Mouse (Mus musculus): ENCODE measurements at regions not wholly inside any gene's neighbourhood (a gene's known extent, or its start where the extent isn't known, plus 50 kb on each side); places are given as distances from the start of the nearest gene placed in this dataset.
"Not testable (repeated sequence)": the region's sequence is repeated elsewhere in the genome, so short reads cannot be mapped to it uniquely, and the experiment has no call there.

DNA sequence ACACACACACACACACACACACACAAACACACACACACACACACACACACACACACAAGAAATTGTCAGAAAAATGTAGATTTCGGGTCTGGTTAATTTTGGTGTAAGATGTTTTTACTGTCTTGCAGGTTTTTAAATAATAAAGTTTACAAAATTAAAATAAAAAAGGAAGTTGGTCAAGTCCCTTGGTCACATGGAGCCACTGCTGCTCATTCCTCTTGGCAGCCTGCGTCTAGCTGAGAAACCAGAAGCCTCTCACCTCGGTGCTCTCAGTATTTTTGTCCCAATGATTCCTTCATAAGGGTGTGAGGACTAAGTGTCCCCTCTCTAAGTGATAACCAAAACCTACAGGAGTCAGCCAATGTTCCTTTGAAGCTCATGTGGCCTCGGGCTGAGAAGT is 76.8 kb upstream of the Smg1 start:
- Histone ChIP-seq H3K4me1 (replicated peaks) (no peaks in the 10 kb centered on the region), H3K36me3 (no peaks in the 10 kb centered on the region), H3K4me3 (no peak overlapping the region), H3K9me3 (no peaks in the 10 kb centered on the region), H3K27ac (replicated peaks) (no peak overlapping the region), H3K4me2 (no peak overlapping the region), H3K9ac (no peak overlapping the region), H3K27me3 (no peaks in the 10 kb centered on the region)
- whole genome bisulfite sequencing, result 88% methylated on average over 4 of the region's 4 CpGs
- no peak for ATAC-seq (ENCODE audit: low FRiP score, low read depth)

DNA sequence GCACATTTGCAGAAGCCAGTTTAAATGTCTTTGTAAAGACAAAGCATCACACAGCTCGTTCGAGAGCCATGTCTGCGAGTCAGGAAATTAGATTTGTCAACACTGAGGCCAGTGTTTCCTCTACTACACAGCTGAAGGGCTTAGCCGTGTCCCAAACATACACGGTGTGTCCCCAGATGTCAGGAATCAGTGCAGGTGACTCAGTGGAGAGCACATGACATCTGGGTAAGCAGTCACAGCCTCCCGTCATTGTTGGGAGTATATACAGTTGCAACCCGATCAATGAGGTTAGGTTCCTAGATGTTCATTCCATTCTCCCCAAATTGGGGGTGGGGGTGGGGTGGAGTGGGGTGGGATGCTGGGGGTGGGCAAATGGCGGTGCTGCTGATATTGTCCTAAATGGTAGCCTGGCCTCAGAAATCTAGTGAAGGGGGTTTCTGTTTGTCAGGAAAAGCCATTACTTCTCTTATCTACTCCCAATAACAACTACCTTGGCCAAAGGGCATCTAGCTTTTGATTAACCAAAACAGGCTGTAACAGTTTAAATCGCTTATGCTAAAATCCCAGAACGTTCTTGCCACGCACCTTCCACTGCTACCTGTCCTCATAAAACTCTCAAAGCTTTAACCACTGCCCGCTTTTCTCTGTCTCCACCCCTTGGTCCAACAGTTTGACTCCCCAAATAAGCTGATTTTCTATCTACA is 75.1 kb upstream of the Smg1 start:
- H3K4me2 ChIP-seq, result no peak overlapping the region
- H3K4me3 ChIP-seq, result no peak overlapping the region
- ATAC-seq (ENCODE audit: low FRiP score, low read depth), result no peak
- H3K9me3 ChIP-seq, result no peaks in the 10 kb centered on the region
- no peaks in the 10 kb centered on the region for H3K4me1 ChIP-seq (replicated peaks)
- no peaks in the 10 kb centered on the region for H3K27me3 ChIP-seq
- 80% methylated on average over 12 of the region's 12 CpGs for WGBS
- no peak overlapping the region for H3K9ac ChIP-seq
- no peak overlapping the region for H3K27ac ChIP-seq (replicated peaks)
- H3K36me3 ChIP-seq, result no peaks in the 10 kb centered on the region

DNA sequence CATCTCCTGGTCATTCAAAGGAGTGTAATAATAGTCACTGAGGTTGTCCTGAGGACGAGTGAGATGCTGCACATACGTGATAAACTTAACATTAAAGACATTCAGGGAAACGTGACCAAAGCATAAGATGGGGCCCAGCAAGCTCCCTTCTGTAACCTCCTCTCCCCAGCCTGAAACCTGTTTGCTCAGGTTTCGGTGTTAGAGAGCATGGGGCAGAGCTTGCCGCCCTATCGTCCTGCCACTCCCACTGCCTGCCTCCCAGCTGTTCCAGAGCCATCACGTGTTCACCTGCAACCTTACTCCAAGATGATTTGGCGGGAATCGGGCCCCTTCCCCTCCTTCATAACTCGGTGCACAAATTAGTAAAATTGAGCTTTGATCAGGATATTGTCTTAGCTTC is 71.4 kb upstream of the Smg1 start:
- not testable (repeated sequence) for H3K4me3 ChIP-seq; H3K27ac ChIP-seq (replicated peaks)
- 82% methylated on average over 10 of the region's 10 CpGs for WGBS

DNA sequence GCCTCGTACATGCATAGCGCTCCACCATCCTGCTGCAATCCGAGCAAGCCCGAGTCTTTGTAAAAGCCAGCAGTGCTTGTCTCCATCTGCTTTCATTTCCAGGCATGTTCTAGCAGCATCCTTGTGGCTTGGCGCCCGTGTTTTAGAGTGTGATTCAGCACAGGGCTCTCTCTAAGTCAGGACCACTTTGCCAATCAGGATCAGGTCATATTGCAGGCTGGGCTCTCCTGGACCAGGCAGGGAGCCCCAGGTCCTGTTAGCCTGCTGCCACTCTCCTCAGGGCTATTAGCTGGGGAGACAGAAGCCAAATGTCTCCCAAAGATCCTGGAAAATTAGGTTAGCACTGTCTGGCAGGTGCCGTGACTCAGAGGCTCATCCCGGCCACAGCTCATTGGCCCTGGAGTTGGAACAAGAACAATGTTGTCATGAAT is 70.8 kb upstream of the Smg1 start:
- no peak overlapping the region for H3K4me3 ChIP-seq
- no peak overlapping the region for H3K27ac ChIP-seq (replicated peaks)
- no peaks in the 10 kb centered on the region for H3K9me3 ChIP-seq
- no peak overlapping the region for H3K4me2 ChIP-seq
- no peak overlapping the region for H3K9ac ChIP-seq
- no peaks in the 10 kb centered on the region for H3K27me3 ChIP-seq
- no peak for ATAC-seq (ENCODE audit: low FRiP score, low read depth)
- WGBS, result 80% methylated on average over 8 of the region's 8 CpGs
- no peaks in the 10 kb centered on the region for H3K36me3 ChIP-seq
- no peaks in the 10 kb centered on the region for H3K4me1 ChIP-seq (replicated peaks)

More for the DNA sequence above, 71.4 kb upstream of the Smg1 start:
- H3K4me1 ChIP-seq (replicated peaks); H3K9me3 ChIP-seq; ATAC-seq (ENCODE audit: low FRiP score, low read depth); H3K4me2 ChIP-seq; H3K27me3 ChIP-seq; H3K36me3 ChIP-seq; H3K9ac ChIP-seq: not testable (repeated sequence)

DNA sequence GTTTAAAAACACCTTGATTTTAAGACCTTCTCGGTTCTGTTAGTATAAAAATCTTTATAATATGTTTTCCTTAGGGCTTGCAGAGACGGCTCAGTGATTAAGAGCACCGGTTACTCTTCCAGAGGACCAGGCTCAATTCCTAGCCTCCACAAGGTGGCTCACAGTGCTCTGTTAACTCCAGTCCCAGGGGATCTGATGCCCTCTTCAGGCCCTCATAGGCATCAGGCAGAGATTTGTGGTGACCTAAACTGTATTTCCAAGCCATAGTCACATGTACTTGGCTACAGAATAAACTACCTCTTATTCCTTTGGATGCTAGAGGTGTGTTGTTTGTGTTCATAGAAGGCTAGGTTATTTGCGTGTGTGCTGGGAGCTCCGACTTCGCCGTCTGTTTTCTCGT is 70.3 kb upstream of the Smg1 start:
- H3K9me3 ChIP-seq, result no peaks in the 10 kb centered on the region
- no peak overlapping the region for H3K9ac ChIP-seq
- no peak overlapping the region for H3K27ac ChIP-seq (replicated peaks)
- no peaks in the 10 kb centered on the region for H3K4me1 ChIP-seq (replicated peaks)
- ATAC-seq (ENCODE audit: low FRiP score, low read depth), result no peak
- H3K4me2 ChIP-seq, result no peak overlapping the region
- no peak overlapping the region for H3K4me3 ChIP-seq
- no peaks in the 10 kb centered on the region for H3K27me3 ChIP-seq
- no peaks in the 10 kb centered on the region for H3K36me3 ChIP-seq
- 71% methylated on average over 8 of the region's 8 CpGs for WGBS

DNA sequence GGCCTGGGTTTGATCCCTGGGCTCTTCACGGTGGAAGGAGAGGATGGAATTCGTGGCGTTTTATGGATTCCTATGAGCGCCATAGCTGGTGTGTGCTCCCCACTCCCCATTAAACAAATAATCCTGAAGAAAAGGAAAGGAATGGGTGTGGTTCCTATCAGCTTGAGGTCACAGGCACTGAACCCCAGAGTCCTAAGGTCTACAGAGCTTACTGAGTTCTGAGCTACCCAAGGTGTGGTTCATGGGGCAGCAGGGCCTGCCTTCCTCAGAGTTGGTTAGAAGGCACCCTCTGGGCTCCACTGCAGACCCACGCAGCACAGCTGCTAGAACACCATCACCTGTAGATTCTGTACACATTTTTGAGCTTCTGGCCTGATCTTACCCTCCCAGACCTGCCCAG is 66.3 kb upstream of the Smg1 start:
- Histone ChIP-seq H3K4me3 (no peak overlapping the region), H3K36me3 (no peaks in the 10 kb centered on the region), H3K4me1 (replicated peaks) (no peaks in the 10 kb centered on the region), H3K27me3 (no peaks in the 10 kb centered on the region), H3K9ac (no peak overlapping the region), H3K4me2 (no peak overlapping the region), H3K9me3 (no peaks in the 10 kb centered on the region), H3K27ac (replicated peaks) (no peak overlapping the region)
- WGBS, result 77% methylated on average over 5 of the region's 5 CpGs
- no peak for ATAC-seq (ENCODE audit: low FRiP score, low read depth)

DNA sequence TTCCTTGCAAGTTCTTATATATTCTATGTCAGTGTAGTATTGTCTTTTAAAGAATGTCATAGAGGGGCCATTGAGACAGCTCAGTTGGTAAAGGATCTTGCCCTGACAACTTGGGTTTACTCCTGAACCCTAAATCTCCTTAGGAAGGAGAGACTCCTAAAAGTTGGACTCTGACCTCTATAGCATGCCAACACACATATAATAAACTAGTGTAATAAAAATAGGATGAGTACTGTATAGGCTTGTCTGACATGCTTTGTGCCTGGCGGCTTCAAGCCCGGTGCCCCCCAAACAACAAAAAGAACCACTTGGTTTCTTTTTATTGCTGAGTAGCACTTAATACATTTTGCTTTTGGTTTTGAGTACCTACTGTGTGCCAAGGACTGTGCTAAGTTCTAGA is 65.4 kb upstream of the Smg1 start:
- WGBS, result 98% methylated on average over 2 of the region's 2 CpGs
- no peak overlapping the region for H3K9ac ChIP-seq

DNA sequence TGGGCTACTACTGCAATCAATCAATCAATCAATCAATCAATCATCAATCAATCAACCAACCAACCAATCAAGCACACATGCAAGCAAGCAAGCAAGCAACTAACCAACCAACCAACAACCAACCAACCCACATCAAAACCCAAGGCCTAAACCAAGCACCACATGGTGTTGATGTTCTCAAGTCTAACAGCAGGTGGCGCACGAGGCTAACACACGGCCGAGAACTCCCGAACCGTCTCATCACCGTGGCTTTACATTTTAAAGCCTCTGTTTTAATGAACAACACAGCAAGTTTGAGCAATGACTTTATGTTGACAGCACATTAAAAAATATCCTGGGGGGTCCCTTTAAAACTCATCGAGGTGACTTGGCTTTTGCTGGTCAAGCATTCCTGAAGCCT is 61.3 kb upstream of the Smg1 start:
- 1% methylated on average over 8 of the region's 8 CpGs for WGBS
- Histone ChIP-seq H3K9me3 (no peaks in the 10 kb centered on the region), H3K27me3 (no peaks in the 10 kb centered on the region), H3K36me3 (no peaks in the 10 kb centered on the region), H3K27ac (replicated peaks) (no peak overlapping the region), H3K4me1 (replicated peaks) (no peaks in the 10 kb centered on the region), H3K9ac (no peak overlapping the region), H3K4me2 (peak overlapping the region; percentile 32; the same call in 1 of the 2 replicates), H3K4me3 (no peak overlapping the region)
- ATAC-seq (ENCODE audit: low FRiP score, low read depth), result peak; percentile 79

More for the DNA sequence above, 65.4 kb upstream of the Smg1 start:
- Histone ChIP-seq H3K27me3 (no peaks in the 10 kb centered on the region), H3K36me3 (no peaks in the 10 kb centered on the region), H3K27ac (replicated peaks) (no peak overlapping the region), H3K4me1 (replicated peaks) (no peaks in the 10 kb centered on the region), H3K4me3 (no peak overlapping the region), H3K9me3 (no peaks in the 10 kb centered on the region), H3K4me2 (no peak overlapping the region)
- no peak for ATAC-seq (ENCODE audit: low FRiP score, low read depth)

DNA sequence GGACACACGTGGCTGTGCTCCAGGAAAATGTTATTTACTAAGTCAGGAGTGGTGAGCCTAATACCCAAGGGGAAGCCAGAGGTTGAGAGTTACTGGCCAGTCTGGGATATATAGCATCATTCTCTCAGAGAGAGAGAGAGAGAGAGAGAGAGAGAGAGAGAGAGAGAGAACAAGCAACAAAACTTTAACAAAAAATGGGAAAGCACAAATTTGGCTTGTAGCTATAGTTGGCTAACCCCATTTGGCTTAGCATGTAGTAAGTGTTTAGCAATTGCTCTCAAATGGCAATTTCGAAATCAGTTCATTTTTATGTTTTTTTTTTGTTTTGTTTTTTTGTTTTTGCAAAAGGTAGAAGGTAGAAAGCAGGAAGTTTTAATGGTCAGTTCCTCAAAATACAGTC is 60.9 kb upstream of the Smg1 start:
- Histone ChIP-seq H3K36me3 (no peaks in the 10 kb centered on the region), H3K9me3 (no peaks in the 10 kb centered on the region), H3K27ac (replicated peaks) (no peak overlapping the region), H3K4me2 (no peak overlapping the region), H3K4me1 (replicated peaks) (no peaks in the 10 kb centered on the region), H3K4me3 (no peak overlapping the region), H3K9ac (no peak overlapping the region), H3K27me3 (no peaks in the 10 kb centered on the region)
- 75% methylated on average over 2 of the region's 2 CpGs for WGBS
- no peak for ATAC-seq (ENCODE audit: low FRiP score, low read depth)

DNA sequence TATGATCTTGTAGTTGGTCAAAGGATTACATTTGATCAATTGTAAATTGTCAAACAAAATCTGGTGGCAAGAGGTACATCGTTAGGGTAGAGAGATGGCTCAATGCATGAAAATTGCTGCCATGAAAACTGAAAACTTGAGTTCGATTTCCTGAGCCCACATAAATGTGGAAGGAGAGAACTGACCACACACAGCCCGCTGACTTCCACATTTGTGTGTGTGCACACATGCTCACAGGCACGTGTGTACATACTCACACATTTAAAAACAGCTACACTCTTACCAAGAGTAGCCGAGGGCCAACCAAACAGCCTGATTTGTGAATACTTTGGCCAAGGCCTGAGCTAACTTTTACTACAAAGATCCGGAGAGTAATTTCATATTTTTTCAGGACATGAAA is 60.5 kb upstream of the Smg1 start:
- Histone ChIP-seq H3K9me3 (no peaks in the 10 kb centered on the region), H3K27me3 (no peaks in the 10 kb centered on the region), H3K4me3 (no peak overlapping the region), H3K4me2 (no peak overlapping the region), H3K9ac (no peak overlapping the region), H3K36me3 (no peaks in the 10 kb centered on the region), H3K27ac (replicated peaks) (no peak overlapping the region), H3K4me1 (replicated peaks) (no peaks in the 10 kb centered on the region)
- WGBS, result 90% methylated on average over 6 of the region's 6 CpGs
- ATAC-seq (ENCODE audit: low FRiP score, low read depth), result no peak

DNA sequence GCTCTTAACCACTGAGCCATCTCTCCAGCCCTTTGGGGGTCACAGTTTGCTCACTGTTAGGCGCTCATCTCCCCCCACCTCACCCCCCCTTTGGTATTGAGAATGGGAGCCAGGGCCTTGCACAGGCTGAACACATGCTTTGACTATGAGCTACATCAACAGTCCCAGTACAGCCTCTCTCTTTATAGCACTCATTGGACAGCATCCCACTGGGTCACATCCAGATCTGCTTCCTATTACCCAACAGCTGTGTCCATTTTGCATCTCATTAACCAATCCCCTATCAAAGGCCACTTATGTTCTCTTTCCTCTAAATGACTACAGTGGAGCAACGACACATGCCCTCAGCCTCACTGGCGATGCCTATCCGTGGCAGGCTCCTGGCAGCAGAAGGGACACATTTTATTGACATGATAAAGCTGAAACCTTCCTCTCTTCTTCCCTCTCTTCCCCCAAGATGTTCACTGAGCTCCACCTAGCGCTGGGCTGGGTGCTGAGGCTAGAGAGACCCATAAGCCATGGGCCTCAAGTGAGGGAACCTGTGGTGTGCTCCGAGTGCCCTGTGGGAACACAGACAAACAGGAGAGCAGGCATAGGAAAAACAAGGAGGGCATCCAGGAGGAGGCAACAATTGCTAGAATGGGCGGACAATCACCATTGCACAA is 57.3 kb upstream of the Smg1 start:
- 52% methylated on average over 7 of the region's 7 CpGs for WGBS
- no peaks in the 10 kb centered on the region for H3K36me3 ChIP-seq
- no peak overlapping the region for H3K4me3 ChIP-seq

DNA sequence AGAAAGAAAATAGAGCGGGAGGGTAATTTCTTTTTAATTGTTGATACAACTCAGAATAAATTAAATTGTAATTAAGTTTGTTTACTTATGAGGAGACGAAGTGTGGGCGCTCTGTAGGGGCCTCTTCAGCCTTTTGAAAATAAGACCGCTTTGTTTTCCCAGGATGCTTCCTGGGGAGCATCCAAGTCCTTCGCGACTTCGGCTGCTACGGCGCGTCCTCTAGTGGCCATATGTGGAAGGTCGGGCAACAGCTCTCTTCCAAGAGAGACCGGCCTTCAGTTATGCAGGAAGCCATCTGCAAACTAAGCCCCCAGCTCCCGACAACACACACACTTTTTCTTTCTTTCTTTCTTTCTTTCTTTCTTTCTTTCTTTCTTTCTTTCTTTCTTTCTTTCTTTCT is 54.1 kb upstream of the Smg1 start:
- ATAC-seq (ENCODE audit: low FRiP score, low read depth), result peak; percentile 67
- WGBS, result under 1% methylated on average over 13 of the region's 13 CpGs

More for the DNA sequence above, 57.3 kb upstream of the Smg1 start:
- H3K9ac ChIP-seq, result no peak overlapping the region
- no peaks in the 10 kb centered on the region for H3K9me3 ChIP-seq
- no peak overlapping the region for H3K27ac ChIP-seq (replicated peaks)
- no peak overlapping the region for H3K4me2 ChIP-seq
- no peaks in the 10 kb centered on the region; the same call in 1 of the 2 replicates for H3K27me3 ChIP-seq
- peaks cover 8% of the 10 kb centered on the region for H3K4me1 ChIP-seq (replicated peaks)
- peak; percentile 70; the same call in 1 of the 2 replicates for ATAC-seq (ENCODE audit: low FRiP score, low read depth)

More for the DNA sequence above, 54.1 kb upstream of the Smg1 start:
- no peaks in the 10 kb centered on the region for H3K36me3 ChIP-seq
- peak overlapping the region; percentile 41 for H3K4me2 ChIP-seq
- H3K27ac ChIP-seq (replicated peaks), result no peak overlapping the region
- H3K4me3 ChIP-seq, result 0 out of 2 replicates have a peak overlapping the region, but pooled peaks have one; percentile 13
- no peaks in the 10 kb centered on the region; the same call in 1 of the 2 replicates for H3K27me3 ChIP-seq
- no peak overlapping the region for H3K9ac ChIP-seq
- peaks cover 8% of the 10 kb centered on the region for H3K4me1 ChIP-seq (replicated peaks)
- H3K9me3 ChIP-seq, result no peaks in the 10 kb centered on the region

All from hindbrain, embryonic 15.5 days (tissue).